Mouse (Mus musculus): ENCODE results near the gene Wdr5. TPM values are rescaled to one million over a fixed set of nuclear protein-coding genes. Genes with fewer than 3 reads are reported as not detected.

Wdr5 gene
- polyA plus RNA-seq, 1 experiment, result 27.2 TPM

DNA sequence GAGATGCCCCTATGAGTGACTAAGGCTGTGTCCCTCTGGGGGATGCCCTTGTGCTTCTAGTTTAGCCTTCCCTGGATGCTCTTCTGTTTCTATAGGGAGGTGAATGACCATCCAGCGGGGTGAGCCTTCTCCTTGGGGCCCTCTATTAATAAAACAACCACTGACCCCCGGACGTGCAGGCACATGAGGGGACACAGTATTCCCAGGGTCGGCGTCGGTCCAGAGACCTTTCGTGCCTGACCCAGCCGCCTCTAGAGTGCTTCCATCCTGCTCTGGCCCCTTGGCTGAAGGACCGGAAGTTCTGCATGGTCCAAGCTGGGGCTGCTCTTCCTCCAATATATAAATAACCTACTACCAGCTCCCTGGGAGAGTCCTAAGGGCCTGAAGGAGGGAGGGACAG is 39.4 kb downstream of the Wdr5 start:
- Histone ChIP-seq H3K36me3 (ENCODE audit: control insufficient read depth, insufficient read depth, low read length) (no peaks in the 10 kb centered on the region), H3K27me3 (ENCODE audit: control insufficient read depth, insufficient read depth, low read length) (no peaks in the 10 kb centered on the region), H3K4me1 (ENCODE audit: control insufficient read depth, insufficient read depth, low read length) (peaks cover 4% of the 10 kb centered on the region), H3K4me3 (ENCODE audit: control insufficient read depth, low read depth, low read length) (no peak overlapping the region), H3K27ac (ENCODE audit: control insufficient read depth, insufficient read depth, low read depth, low read length) (no peak overlapping the region)
- TF ChIP-seq CTCF (IDR thresholded peaks at IDR 0.05; ENCODE audit: control insufficient read depth, insufficient read depth, insufficient replicate concordance, low read depth, low read length), result no peak
- no peak for TF ChIP-seq POLR2A (IDR thresholded peaks at IDR 0.05; ENCODE audit: control insufficient read depth, low read depth, low read length)

DNA sequence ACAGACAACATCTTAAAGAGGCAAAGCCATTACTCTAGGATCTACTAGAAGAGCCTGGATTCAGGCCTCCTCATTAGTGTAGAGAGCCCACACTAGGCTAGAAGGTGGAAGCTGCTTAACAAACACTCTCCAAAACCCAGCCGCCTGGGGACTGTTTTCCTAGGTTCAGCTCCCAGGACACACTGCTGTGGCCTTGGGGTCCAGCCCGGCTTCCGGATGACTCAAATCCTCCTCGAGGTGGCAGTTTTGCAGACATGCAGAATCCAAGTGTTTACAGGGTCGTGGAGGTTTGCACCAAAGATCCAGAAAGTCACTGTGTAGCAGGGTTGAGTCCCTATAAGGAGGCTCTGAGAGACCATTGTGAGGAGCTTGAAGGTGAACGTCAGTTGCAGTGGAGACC is 42.0 kb downstream of the Wdr5 start:
- Histone ChIP-seq H3K36me3 (ENCODE audit: control insufficient read depth, insufficient read depth, low read length) (no peaks in the 10 kb centered on the region), H3K27ac (ENCODE audit: control insufficient read depth, insufficient read depth, low read depth, low read length) (no peak overlapping the region), H3K4me3 (ENCODE audit: control insufficient read depth, low read depth, low read length) (no peak overlapping the region), H3K27me3 (ENCODE audit: control insufficient read depth, insufficient read depth, low read length) (no peaks in the 10 kb centered on the region), H3K4me1 (ENCODE audit: control insufficient read depth, insufficient read depth, low read length) (peaks cover 5% of the 10 kb centered on the region)
- TF ChIP-seq POLR2A (IDR thresholded peaks at IDR 0.05; ENCODE audit: control insufficient read depth, low read depth, low read length), result no peak
- no peak for TF ChIP-seq CTCF (IDR thresholded peaks at IDR 0.05; ENCODE audit: control insufficient read depth, insufficient read depth, insufficient replicate concordance, low read depth, low read length)

DNA sequence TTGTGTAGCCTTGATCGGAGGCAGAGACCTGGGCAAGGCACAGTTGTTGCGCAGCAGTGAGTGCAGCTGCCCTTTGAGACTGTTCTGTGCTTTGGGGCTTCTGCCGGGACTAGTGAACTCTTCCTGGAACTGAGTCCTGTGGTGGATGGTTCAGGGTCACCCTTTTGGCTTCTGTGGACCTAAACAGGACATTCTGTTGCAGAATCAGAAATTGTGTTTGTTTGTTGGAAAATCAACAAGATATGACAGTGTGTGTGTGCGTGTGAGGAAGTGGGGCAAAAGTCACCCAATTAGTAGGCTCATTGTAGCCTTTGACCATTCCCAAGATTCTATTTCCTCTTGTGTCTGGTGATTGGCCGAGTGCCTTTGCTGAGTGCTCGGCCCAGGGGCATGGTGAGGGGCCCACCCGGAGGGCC is 45.8 kb downstream of the Wdr5 start:
- H3K27me3 ChIP-seq (ENCODE audit: control insufficient read depth, insufficient read depth, low read length), result no peaks in the 10 kb centered on the region
- peak overlapping the region; percentile 9; the same call in 1 of the 2 replicates for H3K27ac ChIP-seq (ENCODE audit: control insufficient read depth, insufficient read depth, low read depth, low read length)
- no peak overlapping the region for H3K4me3 ChIP-seq (ENCODE audit: control insufficient read depth, low read depth, low read length)
- TF ChIP-seq CTCF (IDR thresholded peaks at IDR 0.05; ENCODE audit: control insufficient read depth, insufficient read depth, insufficient replicate concordance, low read depth, low read length) (no peak), POLR2A (IDR thresholded peaks at IDR 0.05; ENCODE audit: control insufficient read depth, low read depth, low read length) (no peak)
- H3K36me3 ChIP-seq (ENCODE audit: control insufficient read depth, insufficient read depth, low read length), result no peaks in the 10 kb centered on the region
- H3K4me1 ChIP-seq (ENCODE audit: control insufficient read depth, insufficient read depth, low read length), result 0 out of 2 replicates have a peak, but pooled peaks cover 2% of the 10 kb centered on the region

DNA sequence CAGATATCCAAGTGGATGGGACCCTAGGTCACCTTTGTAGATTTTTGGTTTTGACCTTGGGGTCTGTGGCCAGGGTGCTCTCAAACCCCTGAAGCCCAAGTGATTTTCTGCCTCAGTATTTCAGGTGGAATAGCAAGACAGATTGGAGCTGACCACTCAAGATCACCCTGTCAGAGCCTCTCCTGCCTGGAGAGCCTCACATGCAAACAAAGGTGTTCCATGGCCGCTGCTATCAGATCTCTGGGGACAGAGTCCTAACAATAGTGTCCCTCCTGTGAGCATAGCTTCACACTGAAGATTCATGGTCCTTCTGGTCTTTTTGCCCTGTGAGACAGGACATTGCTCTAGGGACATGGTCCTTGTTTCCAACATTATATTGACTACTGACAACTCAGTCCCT is 46.2 kb downstream of the Wdr5 start:
- Histone ChIP-seq H3K27me3 (ENCODE audit: control insufficient read depth, insufficient read depth, low read length) (no peaks in the 10 kb centered on the region), H3K4me3 (ENCODE audit: control insufficient read depth, low read depth, low read length) (no peak overlapping the region), H3K4me1 (ENCODE audit: control insufficient read depth, insufficient read depth, low read length) (0 out of 2 replicates have a peak, but pooled peaks cover 2% of the 10 kb centered on the region), H3K36me3 (ENCODE audit: control insufficient read depth, insufficient read depth, low read length) (no peaks in the 10 kb centered on the region), H3K27ac (ENCODE audit: control insufficient read depth, insufficient read depth, low read depth, low read length) (no peak overlapping the region)
- no peak for TF ChIP-seq CTCF (IDR thresholded peaks at IDR 0.05; ENCODE audit: control insufficient read depth, insufficient read depth, insufficient replicate concordance, low read depth, low read length)
- no peak for TF ChIP-seq POLR2A (IDR thresholded peaks at IDR 0.05; ENCODE audit: control insufficient read depth, low read depth, low read length)

DNA sequence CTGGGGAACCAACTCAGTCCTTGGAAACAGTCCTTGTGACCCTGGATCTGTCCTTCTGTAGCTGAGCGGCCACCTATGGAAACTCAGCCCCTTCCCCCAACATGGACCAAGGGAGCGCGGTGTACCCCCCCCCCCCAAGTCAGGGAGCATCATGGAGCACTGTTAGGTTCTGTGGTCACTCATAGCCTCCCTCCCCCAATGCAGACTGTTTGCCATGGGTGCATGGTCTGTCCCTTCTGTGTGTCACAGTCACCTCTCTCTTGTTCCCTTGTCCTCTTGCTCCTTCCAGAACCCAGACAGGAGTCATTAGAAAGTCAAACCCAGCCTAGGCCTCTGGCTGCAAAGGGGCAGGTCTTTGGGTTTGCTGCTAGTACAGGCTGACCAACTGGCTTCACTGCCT is 46.9 kb downstream of the Wdr5 start:
- Histone ChIP-seq H3K4me3 (ENCODE audit: control insufficient read depth, low read depth, low read length) (no peak overlapping the region), H3K36me3 (ENCODE audit: control insufficient read depth, insufficient read depth, low read length) (no peaks in the 10 kb centered on the region), H3K27me3 (ENCODE audit: control insufficient read depth, insufficient read depth, low read length) (no peaks in the 10 kb centered on the region), H3K27ac (ENCODE audit: control insufficient read depth, insufficient read depth, low read depth, low read length) (no peak overlapping the region), H3K4me1 (ENCODE audit: control insufficient read depth, insufficient read depth, low read length) (0 out of 2 replicates have a peak, but pooled peaks cover 2% of the 10 kb centered on the region)
- TF ChIP-seq CTCF (IDR thresholded peaks at IDR 0.05; ENCODE audit: control insufficient read depth, insufficient read depth, insufficient replicate concordance, low read depth, low read length) (no peak), POLR2A (IDR thresholded peaks at IDR 0.05; ENCODE audit: control insufficient read depth, low read depth, low read length) (no peak)

DNA sequence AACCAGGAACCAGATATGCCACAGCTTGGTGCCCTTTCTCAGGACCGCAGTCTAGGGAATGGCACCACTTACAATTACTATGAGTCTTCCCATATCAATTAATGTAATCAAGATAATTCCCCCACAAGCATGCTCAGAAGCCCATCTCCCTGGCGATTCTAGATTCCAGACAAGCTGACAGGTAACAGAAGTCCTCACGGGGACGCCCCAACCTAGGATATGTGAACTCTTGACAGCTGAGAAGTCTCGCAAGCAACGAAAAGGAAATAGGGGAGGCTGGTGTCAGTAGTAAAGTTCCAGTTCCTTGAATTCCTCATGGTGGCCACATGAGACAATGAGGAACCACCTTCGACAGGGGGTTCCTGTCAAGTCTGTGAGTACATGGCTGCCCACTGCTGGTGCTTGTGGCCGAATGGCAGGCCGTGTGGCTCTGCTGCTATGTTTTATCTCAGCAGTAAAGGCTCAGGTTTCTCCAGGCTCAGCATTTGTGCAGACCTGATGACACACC is 48.7 kb downstream of the Wdr5 start:
- H3K27ac ChIP-seq (ENCODE audit: control insufficient read depth, insufficient read depth, low read depth, low read length), result no peak overlapping the region
- H3K4me3 ChIP-seq (ENCODE audit: control insufficient read depth, low read depth, low read length), result no peak overlapping the region
- H3K4me1 ChIP-seq (ENCODE audit: control insufficient read depth, insufficient read depth, low read length), result 0 out of 2 replicates have a peak, but pooled peaks cover 2% of the 10 kb centered on the region
- H3K27me3 ChIP-seq (ENCODE audit: control insufficient read depth, insufficient read depth, low read length), result no peaks in the 10 kb centered on the region
- TF ChIP-seq CTCF (IDR thresholded peaks at IDR 0.05; ENCODE audit: control insufficient read depth, insufficient read depth, insufficient replicate concordance, low read depth, low read length) (no peak), POLR2A (IDR thresholded peaks at IDR 0.05; ENCODE audit: control insufficient read depth, low read depth, low read length) (no peak)
- H3K36me3 ChIP-seq (ENCODE audit: control insufficient read depth, insufficient read depth, low read length), result no peaks in the 10 kb centered on the region

DNA sequence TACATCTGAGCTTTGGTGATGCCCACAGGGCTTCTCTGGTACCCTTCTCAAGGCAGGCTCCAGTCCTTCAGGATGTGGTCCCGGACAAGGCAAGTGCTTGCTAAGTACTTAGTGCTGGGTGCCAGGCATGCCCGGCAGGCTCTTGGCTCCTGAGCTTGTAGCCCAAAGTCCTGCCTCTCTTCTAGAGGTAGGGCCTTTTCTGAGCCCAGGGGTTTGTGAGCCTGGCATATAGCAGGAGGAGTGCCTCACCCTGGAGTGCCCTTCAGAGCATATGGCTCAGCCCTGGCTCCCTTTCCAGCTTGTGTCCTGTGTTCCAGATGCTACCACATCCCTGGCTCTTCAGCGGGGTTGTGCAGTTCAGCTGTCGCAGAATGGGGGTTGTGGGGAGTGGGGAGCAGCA is 49.7 kb downstream of the Wdr5 start:
- H3K27me3 ChIP-seq (ENCODE audit: control insufficient read depth, insufficient read depth, low read length), result no peaks in the 10 kb centered on the region
- no peaks in the 10 kb centered on the region for H3K36me3 ChIP-seq (ENCODE audit: control insufficient read depth, insufficient read depth, low read length)
- no peak overlapping the region for H3K4me3 ChIP-seq (ENCODE audit: control insufficient read depth, low read depth, low read length)
- no peak overlapping the region for H3K27ac ChIP-seq (ENCODE audit: control insufficient read depth, insufficient read depth, low read depth, low read length)
- no peak for TF ChIP-seq POLR2A (IDR thresholded peaks at IDR 0.05; ENCODE audit: control insufficient read depth, low read depth, low read length)
- no peak for TF ChIP-seq CTCF (IDR thresholded peaks at IDR 0.05; ENCODE audit: control insufficient read depth, insufficient read depth, insufficient replicate concordance, low read depth, low read length)
- H3K4me1 ChIP-seq (ENCODE audit: control insufficient read depth, insufficient read depth, low read length), result 0 out of 2 replicates have a peak, but pooled peaks cover 2% of the 10 kb centered on the region
